Mouse (Mus musculus) cortical plate, adult 2 months (tissue): ENCODE results near the gene Rps16. TPM values are rescaled to one million over a fixed set of nuclear protein-coding genes. Genes with fewer than 3 reads are reported as not detected.
A peak's percentile ranks its signal among the peaks of the same experiment; 100 is the strongest.

ENCODE experiments used
- H3K27ac ChIP-seq: fragments of 200-500 bp; 2 replicates; pipeline ENCODE4 v1.5.1; 2012; ENCODE audit warnings: low read length, control low read depth, inconsistent platforms; ENCODE audit not compliant: insufficient read depth
- H3K4me1 ChIP-seq: fragments of 200-500 bp; 2 replicates; pipeline ENCODE4 v1.6.1; 2011; ENCODE audit warnings: low read length; ENCODE audit not compliant: control insufficient read depth, insufficient read depth
- H3K4me3 ChIP-seq: fragments of 200-500 bp; 2 replicates; pipeline ENCODE4 v1.5.1; 2011; ENCODE audit warnings: mild to moderate bottlenecking, low read length, control low read depth; ENCODE audit not compliant: insufficient read depth
- CTCF ChIP-seq: fragments of 200-500 bp; IDR thresholded peaks from 2 replicates; pipeline ENCODE4 v1.5.1; 2011; ENCODE audit warnings: mild to moderate bottlenecking, control low read depth, low read length; ENCODE audit not compliant: insufficient read depth; ENCODE audit errors: extremely low read depth
- POLR2A ChIP-seq: fragments of 200-500 bp; IDR thresholded peaks from 2 replicates; pipeline ENCODE4 v1.6.1; 2011; ENCODE audit warnings: mild to moderate bottlenecking, low read length, control low read depth; ENCODE audit not compliant: insufficient read depth; ENCODE audit errors: extremely low read depth
- polyA plus RNA-seq: library from polyadenylated mRNA; depleted of rRNA; stranded (reverse); fragments of >200 nt; gene quantifications from 2 replicates; pipeline ENCODE4 v1.2.3, GENCODE M21; 2012

Gene Rps16
- polyA plus RNA-seq, 1 experiment = 648 TPM

DNA sequence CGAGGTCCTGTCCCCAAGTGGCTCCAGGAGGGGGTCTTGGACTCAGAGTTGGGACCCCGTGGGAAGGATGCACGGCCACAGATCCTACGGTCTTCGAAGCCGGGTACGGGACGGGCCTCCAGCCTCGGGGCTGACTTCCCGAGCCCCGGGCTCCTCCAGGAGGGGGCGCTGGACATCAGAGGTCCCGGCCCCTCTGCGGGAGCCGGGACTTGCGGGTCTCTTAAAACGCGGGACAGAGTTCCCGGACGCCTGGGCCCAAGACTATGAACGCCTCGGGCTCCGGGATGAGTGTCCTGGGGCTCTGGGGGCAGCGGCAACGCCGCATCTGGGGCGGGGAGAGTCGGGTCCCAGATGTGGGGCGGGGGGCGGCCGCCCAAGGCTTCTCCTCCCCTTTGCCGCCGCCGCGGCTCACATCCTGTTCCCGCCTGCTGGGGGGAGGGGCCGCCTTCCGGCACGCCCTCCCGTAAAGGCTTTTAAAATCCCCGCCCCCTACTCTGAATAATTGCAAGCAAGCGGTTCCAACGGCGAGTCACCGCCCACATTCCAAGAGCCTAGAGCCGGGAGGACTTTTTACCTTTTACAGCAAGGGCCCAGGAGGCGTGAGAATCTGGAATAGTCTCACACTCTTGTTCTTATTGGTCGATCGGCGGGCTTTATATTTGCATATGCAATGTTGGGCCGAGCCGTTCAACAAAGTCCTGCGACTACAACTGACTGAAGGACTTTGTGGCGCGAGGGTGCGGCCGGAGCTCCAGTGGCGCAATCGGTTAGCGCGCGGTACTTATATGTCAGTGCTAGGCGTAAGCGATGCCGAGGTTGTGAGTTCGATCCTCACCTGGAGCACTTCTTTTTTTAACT, 22.0 kb downstream of the Rps16 start, which contains the start of gene Plekhg2:
Gene Plekhg2, minus strand, starts transcription at position 349 of the 858 bp plus-strand sequence.
- H3K4me3 ChIP-seq = peak within 1 kb of the TSS; percentile 26
- H3K27ac ChIP-seq = peak within 1 kb of the TSS; percentile 51; the same call in 1 of the 2 replicates
- no peak for TF ChIP-seq CTCF
- 0 out of 2 replicates have a peak, but pooled peaks have one; percentile 17 for TF ChIP-seq POLR2A
- H3K4me1 ChIP-seq = no peaks in the 10 kb centered on the region; the same call in 1 of the 2 replicates

DNA sequence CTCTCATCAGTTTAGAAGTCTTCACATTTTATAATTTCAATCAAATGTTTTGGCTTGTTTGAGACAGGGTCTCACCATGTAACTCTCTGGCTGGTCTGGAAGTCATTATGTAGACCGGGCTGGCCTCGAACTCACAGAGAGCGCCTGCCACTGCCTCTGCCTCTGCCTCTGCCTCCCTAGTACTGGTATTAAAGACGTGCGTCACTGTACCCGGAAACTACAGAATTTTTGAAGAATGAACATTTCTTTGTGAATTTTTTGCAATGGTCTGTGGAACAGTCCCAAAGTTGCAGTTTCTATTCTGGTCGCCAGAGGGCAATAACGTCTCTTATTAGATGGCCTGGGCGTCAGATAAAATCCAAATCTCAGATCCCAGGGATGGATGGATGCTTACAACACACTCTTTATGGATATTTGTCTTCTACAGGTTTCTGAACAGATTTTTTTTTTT, 22.7 kb downstream of the Rps16 start:
- Histone ChIP-seq H3K4me1 (no peaks in the 10 kb centered on the region; the same call in 1 of the 2 replicates), H3K4me3 (peak overlapping the region; percentile 26), H3K27ac (no peak overlapping the region)
- no peak for TF ChIP-seq POLR2A
- peak; percentile 65 for TF ChIP-seq CTCF

DNA sequence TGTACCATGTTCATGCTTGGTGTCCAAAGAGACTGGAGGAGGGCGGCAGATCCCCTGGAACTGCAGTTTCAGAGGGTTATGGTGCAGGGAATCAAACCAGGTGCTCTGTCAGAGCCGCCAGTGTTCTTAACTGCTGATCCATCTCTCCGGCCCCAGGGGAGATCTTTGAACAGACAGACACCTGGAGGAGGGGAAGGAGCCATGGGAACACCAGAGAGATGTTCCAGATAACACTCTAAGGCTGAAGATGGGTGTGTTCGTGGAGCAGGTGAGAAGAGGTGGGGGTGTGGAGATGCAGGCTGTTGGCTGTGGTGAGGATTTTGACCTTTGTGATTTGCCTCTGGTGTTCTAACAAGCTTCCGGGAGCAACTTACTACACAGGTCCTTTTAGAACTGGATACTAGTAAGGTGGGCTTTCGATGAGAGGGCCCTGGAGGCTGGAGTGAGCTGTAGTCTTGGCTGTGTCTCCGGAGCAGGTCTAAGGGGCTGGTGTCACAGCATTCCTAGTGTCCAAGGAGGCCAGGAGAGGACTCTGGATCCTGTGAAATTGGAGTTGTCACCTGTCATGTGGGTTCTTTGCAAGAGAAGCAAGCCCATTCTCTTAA, 23.5 kb downstream of the Rps16 start:
- no peak overlapping the region for H3K27ac ChIP-seq
- H3K4me3 ChIP-seq = no peak overlapping the region
- TF ChIP-seq POLR2A (no peak), CTCF (no peak)
- no peaks in the 10 kb centered on the region; the same call in 1 of the 2 replicates for H3K4me1 ChIP-seq

DNA sequence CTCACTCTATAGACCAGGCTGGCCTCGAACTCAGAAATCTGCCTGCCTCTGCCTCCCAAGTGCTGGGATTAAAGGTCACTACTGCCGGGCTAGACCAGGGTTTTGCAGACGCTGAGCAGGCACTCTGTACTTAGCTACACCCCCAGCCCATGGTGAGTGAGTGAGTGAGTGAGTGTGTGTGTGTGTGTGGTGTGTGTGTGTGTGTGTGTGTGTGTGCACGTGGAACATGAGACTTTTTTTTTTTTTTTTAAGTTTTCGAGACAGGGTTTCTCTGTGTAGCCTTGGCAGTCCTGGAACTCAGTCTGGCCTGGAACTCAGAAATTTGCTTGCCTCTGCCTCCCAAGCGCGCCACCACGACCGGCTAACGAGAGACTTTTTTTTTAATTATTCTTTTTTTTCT, 24.2 kb downstream of the Rps16 start:
- Histone ChIP-seq H3K27ac (no peak overlapping the region), H3K4me3 (no peak overlapping the region; the same call in 1 of the 2 replicates), H3K4me1 (no peaks in the 10 kb centered on the region; the same call in 1 of the 2 replicates)
- TF ChIP-seq CTCF = no peak
- no peak for TF ChIP-seq POLR2A

DNA sequence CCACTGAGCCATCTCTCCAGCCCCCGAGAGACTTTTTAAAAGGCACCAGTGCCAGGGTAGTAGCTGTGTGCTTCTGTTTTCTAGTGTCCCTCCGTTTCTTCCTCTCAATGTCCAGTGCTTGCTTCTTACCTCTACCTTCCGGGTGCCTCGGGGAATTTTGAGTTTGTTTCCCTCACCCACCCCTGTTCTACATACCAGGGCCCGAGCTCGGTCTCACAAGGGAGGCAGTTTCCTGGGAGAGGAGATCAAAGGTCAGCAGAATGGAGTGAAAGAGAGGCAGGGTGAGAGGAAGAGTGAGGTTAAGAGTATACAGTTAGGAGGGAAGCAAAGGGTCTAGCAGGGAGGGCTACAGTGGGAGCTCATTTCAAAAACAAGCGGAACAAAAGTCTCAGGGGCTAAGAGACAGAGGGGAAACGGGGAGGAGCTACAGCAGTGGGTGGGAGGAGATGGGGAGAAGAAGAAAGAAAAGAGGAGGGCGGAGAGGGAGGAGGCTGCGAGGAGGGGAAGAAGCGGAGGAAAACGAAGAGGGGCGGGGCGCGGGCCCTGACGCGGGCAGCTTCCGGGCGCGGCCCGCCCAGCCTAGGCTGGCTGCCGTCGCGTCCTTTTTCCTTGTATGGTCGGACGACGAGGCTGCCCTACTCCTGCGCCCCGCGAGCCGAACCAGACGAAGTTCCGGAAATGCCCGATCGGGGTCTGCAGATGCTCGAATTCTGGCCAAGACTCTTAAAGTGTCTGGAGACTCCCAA, 24.9 kb downstream of the Rps16 start:
- peak overlapping the region; percentile 22 for H3K4me3 ChIP-seq
- H3K27ac ChIP-seq = peak overlapping the region; percentile 86
- TF ChIP-seq CTCF (no peak), POLR2A (peak; percentile 41; the same call in 1 of the 2 replicates)
- no peaks in the 10 kb centered on the region; the same call in 1 of the 2 replicates for H3K4me1 ChIP-seq

DNA sequence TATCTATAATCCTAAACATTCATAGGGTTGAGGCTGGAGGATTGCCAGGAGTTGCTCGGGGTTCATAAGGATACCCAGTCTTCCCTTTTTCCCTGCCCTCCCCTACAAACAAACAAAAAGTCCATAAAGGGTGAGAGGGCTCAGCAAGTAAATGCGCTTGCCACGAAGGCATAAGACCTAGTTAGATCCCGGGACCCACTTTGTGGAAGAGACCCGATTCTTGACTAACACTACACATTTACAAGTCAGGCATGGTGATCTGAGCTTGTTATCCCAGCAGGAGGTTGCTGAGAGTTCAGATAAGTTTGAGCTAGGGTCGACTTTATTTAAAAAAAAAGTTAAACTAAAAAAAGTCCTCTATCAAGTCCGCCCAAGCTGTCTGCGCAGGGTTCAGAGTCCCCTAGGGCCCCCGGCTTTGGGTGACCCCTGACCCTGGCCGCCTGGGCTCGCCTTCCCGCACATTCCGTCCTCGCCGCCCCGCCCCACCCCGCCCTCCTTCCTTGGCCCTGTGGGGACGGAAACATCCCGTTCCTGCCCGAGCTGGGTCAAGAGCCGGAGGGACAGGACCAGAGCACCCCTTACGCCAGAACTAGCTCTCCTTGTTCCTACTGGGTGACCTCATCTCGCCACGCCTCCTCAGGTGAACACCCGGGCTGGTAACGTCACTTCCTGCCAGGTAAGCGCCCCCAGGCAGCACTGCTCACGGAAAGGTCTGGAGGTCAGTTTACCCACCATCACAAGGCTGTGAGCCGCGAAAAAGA, 25.7 kb downstream of the Rps16 start:
- TF ChIP-seq POLR2A = 0 out of 2 replicates have a peak, but pooled peaks have one; percentile 39
- no peak for TF ChIP-seq CTCF
- Histone ChIP-seq H3K27ac (peak overlapping the region; percentile 86), H3K4me3 (peak overlapping the region; percentile 22), H3K4me1 (no peaks in the 10 kb centered on the region; the same call in 1 of the 2 replicates)

DNA sequence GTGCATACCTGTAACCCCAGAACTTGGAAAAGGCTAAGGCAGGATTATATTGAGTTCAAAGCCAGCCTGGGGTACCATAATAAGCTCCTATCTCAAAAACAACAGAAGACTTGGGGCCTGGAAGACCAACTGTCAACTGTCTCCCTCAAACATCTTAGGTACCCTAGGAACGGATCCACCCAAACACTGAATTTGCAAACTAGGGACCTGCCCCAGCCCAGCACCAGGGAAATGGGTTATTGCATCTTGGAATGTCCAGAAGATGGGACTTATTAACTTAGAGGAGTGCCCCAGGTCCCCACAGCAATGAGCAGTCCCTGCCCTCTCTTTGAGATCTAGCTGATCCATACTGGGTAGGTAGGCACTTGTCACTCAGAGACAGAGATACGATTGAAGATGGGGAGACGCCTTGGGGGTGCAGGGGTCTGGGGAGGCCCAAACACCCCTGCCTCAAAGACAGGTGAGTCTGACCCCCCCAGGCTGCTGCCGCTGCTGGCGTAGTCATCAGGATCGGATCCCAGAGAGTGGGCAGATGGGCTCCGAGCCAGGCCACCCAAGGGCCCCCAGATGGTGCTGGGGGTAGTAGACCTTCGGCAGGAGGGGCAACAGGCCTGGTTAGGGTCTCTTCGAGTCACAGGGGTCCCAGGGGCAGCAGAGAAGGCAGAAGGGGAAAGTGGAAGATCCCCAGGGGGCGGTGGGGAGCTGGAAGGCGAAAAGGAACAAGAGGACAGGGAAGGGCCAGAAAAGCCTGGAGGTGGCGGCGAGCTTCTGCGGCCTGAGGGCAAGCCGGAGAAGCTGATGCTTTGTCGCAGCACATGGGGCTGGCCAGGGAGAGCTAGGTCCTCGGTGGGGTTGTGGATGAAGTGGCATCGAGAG, 27.0 kb downstream of the Rps16 start:
- Histone ChIP-seq H3K4me1 (peaks cover 3% of the 10 kb centered on the region), H3K27ac (peak overlapping the region; percentile 93; the same call in 1 of the 2 replicates), H3K4me3 (peak overlapping the region; percentile 65)
- no peak for TF ChIP-seq CTCF
- no peak for TF ChIP-seq POLR2A

DNA sequence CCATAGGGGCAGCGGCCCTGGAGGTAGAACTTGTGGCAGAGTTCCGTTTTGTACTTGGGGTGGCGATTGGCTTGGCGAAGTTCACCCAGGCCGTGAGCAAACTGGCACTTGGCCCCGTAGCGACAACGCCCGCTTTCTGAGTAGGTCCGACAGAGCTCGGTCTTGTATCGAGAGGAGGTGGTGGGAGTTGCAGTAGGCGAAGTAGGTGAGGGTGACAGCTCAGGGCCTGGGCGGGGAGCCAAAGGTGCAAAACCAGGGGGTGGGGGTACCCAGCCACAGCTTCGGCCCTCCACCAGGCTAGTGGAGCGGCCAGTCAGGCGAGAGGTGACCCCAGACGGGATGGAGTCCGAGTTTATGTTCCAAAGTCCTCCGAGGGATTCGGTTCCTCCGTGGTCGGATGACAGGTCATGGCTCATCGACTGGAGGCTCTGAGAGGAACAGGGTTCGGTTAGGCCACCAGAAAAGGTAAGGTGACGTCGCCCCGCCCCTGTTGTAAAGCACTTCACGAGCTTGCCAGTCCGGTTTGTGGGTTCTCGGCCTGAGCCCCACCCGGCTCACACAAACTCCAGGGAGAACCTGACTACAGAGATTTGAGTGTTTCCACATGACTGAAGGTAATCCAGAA, 27.7 kb downstream of the Rps16 start:
- Histone ChIP-seq H3K4me3 (peak overlapping the region; percentile 65), H3K27ac (peak overlapping the region; percentile 93), H3K4me1 (peaks cover 5% of the 10 kb centered on the region)
- TF ChIP-seq CTCF = no peak
- TF ChIP-seq POLR2A = no peak
